Mouse (Mus musculus): ENCODE results near the gene Ankrd2. TPM values are rescaled to one million over a fixed set of nuclear protein-coding genes. Genes with fewer than 3 reads are reported as not detected.

Ankrd2 gene
- 0.08 and 0.11 TPM in 2 replicates for polyA plus RNA-seq (2012; rRNA removed)

DNA sequence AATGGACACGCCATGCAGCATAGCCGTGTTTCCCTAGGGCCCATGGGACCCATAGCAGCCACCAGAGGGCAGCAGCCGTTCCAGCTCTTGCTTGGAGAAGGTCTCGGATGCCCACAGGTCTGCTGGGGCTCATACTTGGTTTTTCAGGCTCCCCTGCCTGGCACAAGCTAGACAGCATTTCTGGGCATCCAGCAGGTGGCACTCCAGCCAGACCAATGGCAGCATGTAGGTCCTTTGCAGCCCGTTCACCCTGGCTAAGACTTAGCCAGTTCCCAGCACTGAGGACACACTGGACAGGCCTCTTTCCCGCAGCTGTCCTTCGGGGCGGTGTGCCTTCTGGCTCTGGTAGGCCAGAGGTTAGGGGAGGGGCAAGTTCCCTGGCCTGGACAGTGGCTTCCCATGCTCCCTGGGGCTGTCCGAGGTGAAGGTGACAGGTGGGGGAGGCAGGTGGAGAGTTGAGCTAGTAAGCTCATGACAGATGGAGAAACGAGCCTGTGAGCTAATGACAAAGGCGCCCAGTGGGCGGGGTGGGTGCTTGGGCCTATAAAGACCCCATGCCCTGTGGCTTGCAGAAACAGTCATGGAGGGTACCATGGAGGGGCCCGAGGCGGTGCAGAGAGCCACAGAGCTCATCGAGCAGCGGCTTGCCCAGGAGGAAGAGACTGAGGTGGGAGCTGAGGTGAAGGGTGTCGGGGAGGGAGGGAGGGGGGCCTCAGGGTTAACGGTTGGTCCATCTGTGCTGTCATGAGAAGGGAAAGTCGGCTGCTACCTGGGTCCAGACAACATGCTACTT is at the start of gene Ankrd2:
TSS of gene Ankrd2 (plus strand) at position 545 of the 793 bp plus-strand sequence.

DNA sequence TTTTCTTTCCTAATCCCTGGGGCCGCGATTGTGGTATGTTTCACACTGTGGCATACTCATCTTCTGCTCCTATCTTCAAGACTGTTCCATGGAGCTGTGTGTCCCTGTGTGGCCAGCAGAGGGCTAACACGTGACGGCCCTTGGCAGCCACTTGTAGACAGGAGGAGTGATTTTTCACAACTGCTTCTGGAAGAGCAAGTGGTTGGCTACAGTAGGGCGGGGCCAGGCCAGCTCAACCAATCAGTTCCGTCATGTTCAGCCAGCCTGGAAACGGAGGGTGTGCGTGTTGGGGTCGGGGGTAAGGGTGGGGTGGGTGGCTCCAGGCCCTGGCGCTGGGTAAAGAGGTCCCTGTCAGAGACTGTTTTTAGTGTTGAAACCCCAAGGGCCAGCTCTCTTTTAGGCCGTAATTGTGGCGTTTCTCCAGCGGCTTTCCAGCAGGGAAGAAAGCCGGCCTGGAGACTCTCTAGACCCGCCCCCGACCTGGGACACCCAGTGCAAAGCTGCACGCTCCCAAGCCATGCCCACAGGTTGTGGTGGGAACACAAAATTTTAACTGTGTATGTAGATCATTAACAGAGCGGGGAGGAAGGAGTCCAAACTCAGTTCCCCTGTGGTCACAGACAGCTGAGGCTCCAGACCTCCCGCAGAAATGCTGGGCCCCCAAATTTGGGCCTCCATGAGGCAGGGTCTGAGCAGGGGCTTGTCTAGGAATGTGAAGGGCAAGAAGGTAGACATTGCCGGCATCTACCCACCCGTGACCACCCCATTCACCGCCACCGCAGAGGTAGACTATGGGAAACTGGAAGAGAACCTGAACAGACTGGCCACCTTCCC is 9.7 kb downstream of the Ankrd2 start, which contains the start of gene Hoga1:
TSS of gene Hoga1 (plus strand) at position 342 of the 834 bp plus-strand sequence.

GRCm38 (mm10) chr19:42051948-42052347 is 16.1 kb downstream of the Ankrd2 start, which contains the start of gene 4933411K16Rik:
Gene 4933411K16Rik, plus strand, starts transcription at chr19:42052248.

DNA sequence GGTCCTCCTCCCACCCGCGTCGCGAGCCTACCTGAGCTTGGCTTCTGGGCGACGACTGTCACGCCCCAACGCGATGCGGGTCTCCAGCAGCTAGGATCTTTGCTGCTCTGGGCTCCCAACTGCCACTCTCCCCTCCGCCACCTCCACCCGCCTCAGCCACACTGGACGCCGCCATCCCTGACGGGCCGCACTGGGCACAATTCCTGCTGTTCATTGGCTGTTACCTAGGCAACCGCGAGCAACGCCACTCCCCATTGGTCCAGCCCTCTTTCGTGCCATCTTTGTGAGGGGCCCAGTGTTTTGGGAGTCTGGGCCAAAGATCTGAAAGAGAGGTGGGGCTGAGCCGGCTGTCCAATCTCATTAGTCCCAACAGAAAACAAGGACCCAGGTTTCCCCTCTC is 50.4 kb downstream of the Ankrd2 start, which contains the start of gene Morn4:
TSS of gene Morn4 (minus strand) at position 192 of the 400 bp plus-strand sequence.

DNA sequence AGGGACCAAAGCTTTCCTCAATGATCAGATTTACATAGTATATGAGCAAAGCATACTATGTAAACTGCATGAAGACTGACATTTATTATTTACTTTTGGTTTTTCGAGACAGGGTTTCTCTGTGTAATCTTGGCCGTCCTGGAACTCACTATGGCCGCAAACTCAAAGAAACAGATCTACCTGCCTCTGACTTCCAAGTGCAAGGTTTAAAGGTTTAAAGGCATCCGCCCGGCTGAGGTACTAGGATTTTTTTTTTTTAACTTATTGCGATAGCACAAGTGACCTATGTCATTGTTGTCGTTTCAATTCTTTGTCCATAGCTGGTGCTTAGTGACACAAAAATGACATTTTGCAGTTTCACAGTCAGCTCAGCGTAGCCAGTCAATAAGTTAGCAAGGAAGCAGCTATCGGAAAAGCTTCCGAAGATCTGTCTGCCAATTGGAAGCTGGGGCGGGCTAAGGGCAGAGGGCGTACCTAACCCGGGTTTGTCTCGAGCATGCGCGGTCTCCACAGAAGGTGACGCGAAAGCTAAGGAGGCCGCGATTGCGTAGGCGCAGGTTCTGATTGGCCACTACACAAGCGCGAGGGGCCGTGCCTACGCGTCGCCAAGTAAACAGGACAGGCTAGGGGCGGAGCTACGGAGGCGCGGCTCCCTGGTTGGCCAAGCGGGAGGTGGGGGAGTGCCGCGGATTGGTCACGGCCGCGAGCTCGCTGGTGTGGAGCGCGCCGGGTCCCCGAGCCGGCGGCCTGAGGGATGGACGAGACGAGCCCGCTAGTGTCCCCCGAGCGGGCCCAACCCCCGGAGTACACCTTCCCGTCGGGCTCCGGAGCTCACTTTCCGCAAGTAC is 54.2 kb downstream of the Ankrd2 start, which contains the start of gene Pi4k2a:
TSS of gene Pi4k2a (plus strand) at position 723 of the 848 bp plus-strand sequence.

Other genes starting within 250 kb of the Ankrd2 start
- 34.4 and 46.3 TPM in 2 replicates for gene Arhgap19, start 234.0 kb upstream of the Ankrd2 start, polyA plus RNA-seq (2012; rRNA removed)
- gene Frat1, start 206.0 kb upstream of the Ankrd2 start, polyA plus RNA-seq (2012; rRNA removed): 4.0 and 4.1 TPM in 2 replicates
- gene Frat2, start 187.9 kb upstream of the Ankrd2 start, polyA plus RNA-seq (2012; rRNA removed): 8.5 and 19.1 TPM in 2 replicates
- 15.6 and 20.9 TPM in 2 replicates for gene Rrp12, start 139.8 kb upstream of the Ankrd2 start, polyA plus RNA-seq (2012; rRNA removed)
- 479 and 499 TPM in 2 replicates for gene Pgam1, start 124.1 kb upstream of the Ankrd2 start, polyA plus RNA-seq (2012; rRNA removed)
- gene Exosc1, start 102.6 kb upstream of the Ankrd2 start, polyA plus RNA-seq (2012; rRNA removed): 42.9 and 47.1 TPM in 2 replicates
- gene Zdhhc16, start 102.5 kb upstream of the Ankrd2 start, polyA plus RNA-seq (2012; rRNA removed): 66.0 and 88.5 TPM in 2 replicates
- gene Mms19, start 54.8 kb upstream of the Ankrd2 start, polyA plus RNA-seq (2012; rRNA removed): 50.6 and 72.5 TPM in 2 replicates
- gene Ubtd1, start 54.2 kb upstream of the Ankrd2 start, polyA plus RNA-seq (2012; rRNA removed): 11.9 and 16.2 TPM in 2 replicates
- 1.8 and 2.8 TPM in 2 replicates for gene Hoga1, start 9.6 kb downstream of the Ankrd2 start, polyA plus RNA-seq (2012; rRNA removed)
- gene 4933411K16Rik, start 16.2 kb downstream of the Ankrd2 start, polyA plus RNA-seq (2012; rRNA removed): 0.50 and 0.51 TPM in 2 replicates
- gene Morn4, start 50.4 kb downstream of the Ankrd2 start, polyA plus RNA-seq (2012; rRNA removed): 48.5 and 49.9 TPM in 2 replicates
- 36.2 and 37.6 TPM in 2 replicates for gene Pi4k2a, start 54.5 kb downstream of the Ankrd2 start, polyA plus RNA-seq (2012; rRNA removed)
- 4.8 and 8.6 TPM in 2 replicates for gene Avpi1, start 93.1 kb downstream of the Ankrd2 start, polyA plus RNA-seq (2012; rRNA removed)
- gene Marveld1, start 111.4 kb downstream of the Ankrd2 start, polyA plus RNA-seq (2012; rRNA removed): 16.4 and 35.8 TPM in 2 replicates
- gene Zfyve27, start 128.0 kb downstream of the Ankrd2 start, polyA plus RNA-seq (2012; rRNA removed): 60.0 and 62.2 TPM in 2 replicates
- gene Sfrp5, start 166.3 kb downstream of the Ankrd2 start, polyA plus RNA-seq (2012; rRNA removed): 0.58 and 2.3 TPM in 2 replicates
- 3.2 and 3.3 TPM in 2 replicates for gene Golga7b, start 211.6 kb downstream of the Ankrd2 start, polyA plus RNA-seq (2012; rRNA removed)

All from central nervous system, embryonic 11.5 days (tissue).